ENCODE assay signal across 8 mouse cellular contexts in genomic region chr11:98026570-98027296, GRCm38 (mm10). TPM values are rescaled to one million over a fixed set of nuclear protein-coding genes. Genes with fewer than 3 reads are reported as not detected.
DNase-seq lines count a peak whose midpoint lies in the region; ATAC-seq lines count a peak whose summit lies in the region.

Gene Rpl19 (plus strand): TSS chr11:98026710.

- H3K79me2 ChIP-seq in macrophage (ENCODE audit: inconsistent target), result peaks cover 21% of the 10 kb centered on the region

- peak within 1 kb of the TSS; percentile 83 for H3K27ac ChIP-seq in hindbrain, embryonic 16.5 days (ENCODE audit: low read depth, low read length)
- peak within 1 kb of the TSS; percentile 97 for H3K27ac ChIP-seq in macrophage

- peak within 1 kb of the TSS; percentile 90 for H3K4me3 ChIP-seq in hindbrain, embryonic 16.5 days (ENCODE audit: low read length)
- H3K4me3 ChIP-seq in macrophage (ENCODE audit: inconsistent target), result peak within 1 kb of the TSS; percentile 97

- peaks cover 23% of the 10 kb centered on the region for H3K4me1 ChIP-seq in hindbrain, embryonic 16.5 days (ENCODE audit: control insufficient read depth, insufficient read depth, low read depth, low read length)

- WGBS in hindbrain, embryonic 16.5 days, result under 1% methylated on average over 54 of the region's 69 CpGs
- under 1% methylated on average over 69 of the region's 69 CpGs for WGBS in macrophage (ENCODE audit: missing documents)

- no peaks in the 10 kb centered on the region for H3K9me3 ChIP-seq in hindbrain, embryonic 16.5 days (ENCODE audit: control insufficient read depth, low read length)

- DNase-seq in T-cell, adult 2 months (ENCODE audit: low spot score), result peak; percentile 86
- DNase-seq in cerebellum, postnatal 36 days, result peak; percentile 94 to 95
- peak; percentile 94 for DNase-seq in gastrocnemius, adult 18-20 months (ENCODE audit: low spot score)
- DNase-seq in left cerebral cortex, adult 18-20 months (ENCODE audit: low spot score in 2 of 2), result peak; percentile 90 to 91
- peak; percentile 91 for DNase-seq in right cerebral cortex, adult 18-20 months
- DNase-seq in urinary bladder, postnatal 10 days (ENCODE audit: low spot score), result peak; percentile 80

- H3K9ac ChIP-seq in hindbrain, embryonic 16.5 days (ENCODE audit: low read depth, low read length), result peak within 1 kb of the TSS; percentile 99

- peaks cover 25% of the 10 kb centered on the region for H3K36me3 ChIP-seq in hindbrain, embryonic 16.5 days (ENCODE audit: control insufficient read depth, insufficient read depth, low read length)
- peaks cover 21% of the 10 kb centered on the region for H3K36me3 ChIP-seq in macrophage (ENCODE audit: inconsistent target)

- peak within 1 kb of the TSS; percentile 96 for H3K4me2 ChIP-seq in hindbrain, embryonic 16.5 days (ENCODE audit: low read length)

- no peaks in the 10 kb centered on the region for H3K27me3 ChIP-seq in hindbrain, embryonic 16.5 days (replicated peaks; ENCODE audit: control insufficient read depth, insufficient read depth, low read length)

- peak; percentile 68 for ATAC-seq in hindbrain, embryonic 16.5 days

RNA-seq across cellular contexts. Expression of gene Rpl19, which starts in this region (rescaled TPM):
- 100 to 1,000 TPM; 457 to 462 TPM for total RNA-seq in gastrocnemius, adult 18-20 months (2021)
- 578 and 612 TPM in 2 replicates for polyA plus RNA-seq in hindbrain, embryonic 16.5 days (2015; fragmentation: Nextera tagmentation; extraction: Ambion mirVana)
- total RNA-seq in left cerebral cortex, adult 18-20 months (2021), result 100 to 1,000 TPM; 627 to 650 TPM
- total RNA-seq in macrophage (2018; cell fraction: chromatin; rRNA removed), result 100 to 1,000 TPM in 7 of 26 experiments, 10 to 100 TPM in 19; 45.2 to 275 (median 88.9) TPM
- total RNA-seq in macrophage (2018; cell fraction: cytosol; rRNA removed), result 1,000 to 10,000 TPM; 1,148 to 2,667 (median 1,510) TPM
- 100 to 1,000 TPM; 164 to 346 (median 261) TPM for total RNA-seq in macrophage (2018; cell fraction: nucleus; rRNA removed)
- polyA plus RNA-seq in macrophage (2018), result 1,810 to 2,012 TPM (median 1,833 TPM) in 3 replicates

Comparison
In these comparisons a context has a peak if more than half of its experiments do, and no peak if none do; other contexts are left out.
1. Peak in every context shown above with its lines: DNase-seq, ATAC-seq, H3K4me3 ChIP-seq and H3K27ac ChIP-seq.